9 mouse cellular contexts compared by ENCODE assay signal in the genomic region with DNA sequence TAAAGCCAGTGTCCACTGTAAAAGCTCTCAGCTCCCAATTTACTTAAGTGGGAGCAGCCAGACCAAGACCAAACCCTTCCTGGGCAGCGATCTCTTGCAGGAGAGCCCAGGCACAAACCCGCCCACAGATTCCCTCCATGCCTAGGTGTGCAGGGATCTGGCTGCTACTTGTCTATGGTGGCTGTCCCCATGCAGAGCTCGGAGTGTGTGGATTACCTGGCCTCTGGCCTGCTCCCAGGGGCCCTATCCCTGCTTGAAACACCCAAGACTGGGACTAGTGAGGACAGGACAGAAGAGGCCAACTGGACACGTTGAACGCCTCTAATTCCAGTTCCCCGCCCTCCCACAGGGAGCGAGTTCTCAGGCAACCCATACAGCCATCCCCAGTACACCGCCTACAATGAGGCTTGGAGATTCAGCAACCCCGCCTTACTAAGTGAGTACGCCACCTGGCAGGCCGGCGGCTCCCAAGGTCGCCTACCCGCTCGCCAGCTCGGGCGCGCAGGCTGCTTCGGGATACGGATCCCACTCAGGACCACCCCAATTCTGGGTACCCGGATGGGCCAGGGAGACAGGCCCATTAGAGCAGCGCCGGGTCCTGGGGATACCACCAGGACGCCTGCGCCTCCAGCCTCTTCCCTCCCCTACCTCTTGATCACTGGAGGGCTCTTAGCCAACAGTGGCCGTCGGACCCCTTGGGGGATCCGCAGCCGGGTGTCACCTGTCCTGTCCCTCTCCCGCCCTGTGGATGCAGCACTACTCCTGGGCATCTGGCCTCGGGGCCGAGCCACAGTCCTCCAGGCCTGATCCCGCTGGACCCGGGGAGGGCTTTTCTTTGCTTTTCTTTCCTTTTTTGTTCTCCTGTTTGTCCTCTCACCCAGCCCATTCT.
DNase-seq lines count a peak whose midpoint lies in the region; ATAC-seq and TF ChIP-seq lines count a peak whose summit lies in the region.
"Had no signal": no experiment of that assay in that cellular context is flagged by ENCODE, and none has a peak within 500 bp of the region (broad histone marks: within the 10 kb centered on the region; RNA-seq: fewer than 3 reads in every experiment).

No protein-coding gene starts in this region.

- WGBS in forebrain, embryonic 10.5 days = 2% methylated on average over 34 of the region's 34 CpGs
- 4% methylated on average over 34 of the region's 34 CpGs for WGBS in intestine, embryonic 15.5 days
- 4% methylated on average over 34 of the region's 34 CpGs for WGBS in neural tube, embryonic 12.5 days

- ATAC-seq in intestine, embryonic 15.5 days = peak; percentile 10; the same call in 1 of the 2 replicates
- peak; percentile 28; the same call in 1 of the 2 replicates for ATAC-seq in neural tube, embryonic 12.5 days (ENCODE audit: low FRiP score, low read depth)
- no peak for ATAC-seq in CD4-positive, CD25-positive, alpha-beta regulatory T cell, adult 4 months

- TF ChIP-seq CTCF in layer of hippocampus, adult 2 months (conservative IDR thresholded peaks at IDR 0.05) = no peak

- H3K9ac ChIP-seq in intestine, embryonic 15.5 days = no peak overlapping the region
- peak overlapping the region; percentile 18; the same call in 1 of the 2 replicates for H3K9ac ChIP-seq in neural tube, embryonic 12.5 days

- H3K4me3 ChIP-seq in layer of hippocampus, adult 2 months = peak overlapping the region; percentile 54
- peak overlapping the region; percentile 64 for H3K4me3 ChIP-seq in forebrain, embryonic 10.5 days
- H3K4me3 ChIP-seq in intestine, embryonic 15.5 days (replicated peaks) = peak overlapping the region; percentile 46
- H3K4me3 ChIP-seq in neural tube, embryonic 12.5 days = peak overlapping the region; percentile 39; the same call in 1 of the 2 replicates

- peaks cover 55% of the 10 kb centered on the region for H3K4me1 ChIP-seq in forebrain, embryonic 10.5 days
- peaks cover 20% of the 10 kb centered on the region for H3K4me1 ChIP-seq in intestine, embryonic 15.5 days (replicated peaks)
- H3K4me1 ChIP-seq in neural tube, embryonic 12.5 days = peaks cover 31% of the 10 kb centered on the region

- no peaks in the 10 kb centered on the region for H3K36me3 ChIP-seq in forebrain, embryonic 10.5 days (replicated peaks)
- H3K36me3 ChIP-seq in intestine, embryonic 15.5 days = no peaks in the 10 kb centered on the region
- no peaks in the 10 kb centered on the region for H3K36me3 ChIP-seq in neural tube, embryonic 12.5 days

- H3K4me2 ChIP-seq in intestine, embryonic 15.5 days (replicated peaks) = peak overlapping the region; percentile 90
- H3K4me2 ChIP-seq in neural tube, embryonic 12.5 days (replicated peaks) = peak overlapping the region; percentile 72

- peak overlapping the region; percentile 77; the same call in 1 of the 2 replicates for H3K27ac ChIP-seq in layer of hippocampus, adult 2 months
- H3K27ac ChIP-seq in forebrain, embryonic 10.5 days = 0 out of 2 replicates have a peak overlapping the region, but pooled peaks have one; percentile 5
- H3K27ac ChIP-seq in intestine, embryonic 15.5 days = no peak overlapping the region
- H3K27ac ChIP-seq in neural tube, embryonic 12.5 days = 0 out of 2 replicates have a peak overlapping the region, but pooled peaks have one; percentile 4
- H3K27ac ChIP-seq: macrophage had no signal

- peaks cover 100% of the 10 kb centered on the region for H3K27me3 ChIP-seq in forebrain, embryonic 10.5 days (ENCODE audit: poor library complexity, severe bottlenecking)
- H3K27me3 ChIP-seq in intestine, embryonic 15.5 days (replicated peaks) = peaks cover 83% of the 10 kb centered on the region
- H3K27me3 ChIP-seq in neural tube, embryonic 12.5 days (replicated peaks) = peaks cover 87% of the 10 kb centered on the region

- no peak for DNase-seq in layer of hippocampus, adult 2 months (ENCODE audit: low spot score in 2 of 2)
- no peak for DNase-seq in layer of hippocampus, adult 11-12 months (ENCODE audit: low spot score)
- no peak for DNase-seq in forebrain, embryonic 10.5 days (ENCODE audit: extremely low spot score, low spot score)
- no peak for DNase-seq in right cerebral cortex, postnatal 14 days
- no peak for DNase-seq in ovary, postnatal 36 days (ENCODE audit: low spot score)

- no peaks in the 10 kb centered on the region for H3K9me3 ChIP-seq in forebrain, embryonic 10.5 days
- no peaks in the 10 kb centered on the region for H3K9me3 ChIP-seq in intestine, embryonic 15.5 days
- no peaks in the 10 kb centered on the region for H3K9me3 ChIP-seq in neural tube, embryonic 12.5 days
